ENCODE assay signal across 7 mouse cellular contexts in genomic region chr11:58010930-58011329, GRCm38 (mm10). TPM values are rescaled to one million over a fixed set of nuclear protein-coding genes. Genes with fewer than 3 reads are reported as not detected.
DNase-seq lines count a peak whose midpoint lies in the region; ATAC-seq and TF ChIP-seq lines count a peak whose summit lies in the region.

No protein-coding gene starts in this region.

- WGBS in lung, embryonic 15.5 days, result 10% methylated on average over 1 of the region's 1 CpGs
- 26% methylated on average over 1 of the region's 1 CpGs for WGBS in limb, embryonic 13.5 days
- WGBS in stomach, embryonic 15.5 days, result 33% methylated on average over 1 of the region's 1 CpGs

- peak overlapping the region; percentile 94; the same call in 1 of the 2 replicates for H3K9ac ChIP-seq in lung, embryonic 15.5 days
- H3K9ac ChIP-seq in limb, embryonic 13.5 days, result peak overlapping the region; percentile 43; the same call in 1 of the 2 replicates
- no peak overlapping the region; the same call in 1 of the 2 replicates for H3K9ac ChIP-seq in stomach, embryonic 15.5 days

- no peaks in the 10 kb centered on the region for H3K27me3 ChIP-seq in lung, embryonic 15.5 days
- no peaks in the 10 kb centered on the region for H3K27me3 ChIP-seq in limb, embryonic 13.5 days
- H3K27me3 ChIP-seq in stomach, embryonic 15.5 days (replicated peaks), result no peaks in the 10 kb centered on the region

- no peak for TF ChIP-seq CTCF in embryonic fibroblast, embryonic 13.5 days (IDR thresholded peaks at IDR 0.05; ENCODE audit: borderline replicate concordance, insufficient read depth, low read length)

- peak overlapping the region; percentile 98 for H3K4me3 ChIP-seq in lung, embryonic 15.5 days
- peak overlapping the region; percentile 88 for H3K4me3 ChIP-seq in embryonic fibroblast, embryonic 13.5 days (ENCODE audit: insufficient read depth, low read length)
- H3K4me3 ChIP-seq in limb, embryonic 13.5 days, result peak overlapping the region; percentile 99
- H3K4me3 ChIP-seq in stomach, embryonic 15.5 days (replicated peaks), result peak overlapping the region; percentile 89

- peaks cover 31% of the 10 kb centered on the region for H3K4me1 ChIP-seq in lung, embryonic 15.5 days
- H3K4me1 ChIP-seq in embryonic fibroblast, embryonic 13.5 days (ENCODE audit: control insufficient read depth, insufficient read depth, low read length), result peaks cover 11% of the 10 kb centered on the region
- H3K4me1 ChIP-seq in limb, embryonic 13.5 days, result peaks cover 52% of the 10 kb centered on the region
- H3K4me1 ChIP-seq in stomach, embryonic 15.5 days, result peaks cover 20% of the 10 kb centered on the region

- H3K4me2 ChIP-seq in lung, embryonic 15.5 days, result peak overlapping the region; percentile 73
- peak overlapping the region; percentile 89 for H3K4me2 ChIP-seq in limb, embryonic 13.5 days (replicated peaks)
- H3K4me2 ChIP-seq in stomach, embryonic 15.5 days, result peak overlapping the region; percentile 70

- no peaks in the 10 kb centered on the region for H3K9me3 ChIP-seq in lung, embryonic 15.5 days
- H3K9me3 ChIP-seq in limb, embryonic 13.5 days, result no peaks in the 10 kb centered on the region
- no peaks in the 10 kb centered on the region for H3K9me3 ChIP-seq in stomach, embryonic 15.5 days

- no peak for TF ChIP-seq POLR2A in embryonic fibroblast, embryonic 13.5 days (IDR thresholded peaks at IDR 0.05; ENCODE audit: low read depth, low read length)

- no peak for ATAC-seq in lung, embryonic 15.5 days (ENCODE audit: borderline replicate concordance, extremely low read depth, low FRiP score, low TSS enrichment)
- ATAC-seq in limb, embryonic 13.5 days (ENCODE audit: low FRiP score, low read depth), result no peak
- ATAC-seq in stomach, embryonic 15.5 days (ENCODE audit: insufficient read depth, low FRiP score, low read depth), result no peak

- DNase-seq in lung, adult 18-20 months, result no peak
- no peak for DNase-seq in spleen, postnatal 10 days (ENCODE audit: low spot score in 2 of 2)
- no peak for DNase-seq in layer of hippocampus, postnatal 14 days (ENCODE audit: low spot score in 2 of 2)

- no peaks in the 10 kb centered on the region for H3K36me3 ChIP-seq in lung, embryonic 15.5 days
- H3K36me3 ChIP-seq in limb, embryonic 13.5 days, result no peaks in the 10 kb centered on the region
- H3K36me3 ChIP-seq in stomach, embryonic 15.5 days, result no peaks in the 10 kb centered on the region

- H3K27ac ChIP-seq in lung, embryonic 15.5 days, result no peak overlapping the region; the same call in 1 of the 2 replicates
- peak overlapping the region; percentile 44 for H3K27ac ChIP-seq in embryonic fibroblast, embryonic 13.5 days (ENCODE audit: insufficient read depth, low read length)
- H3K27ac ChIP-seq in limb, embryonic 13.5 days, result no peak overlapping the region
- H3K27ac ChIP-seq in stomach, embryonic 15.5 days, result no peak overlapping the region

RNA-seq across cellular contexts. Expression of gene Larp1, which starts 2.1 kb away (rescaled TPM):
- 19.0 and 19.5 TPM in 2 replicates for polyA plus RNA-seq in lung, embryonic 15.5 days (2015; fragmentation: Nextera tagmentation; extraction: Ambion mirVana)
- 89.9 and 94.4 TPM in 2 replicates for polyA plus RNA-seq in embryonic fibroblast, embryonic 13.5 days (2011; ENCODE audit: insufficient read length, low read depth, missing spikeins)
- polyA plus RNA-seq in limb, embryonic 13.5 days (2015; fragmentation: Nextera tagmentation; extraction: Ambion mirVana), result 17.7 and 18.2 TPM in 2 replicates
- 25.6 and 27.4 TPM in 2 replicates for polyA plus RNA-seq in stomach, embryonic 15.5 days (2015; fragmentation: Nextera tagmentation; extraction: Ambion mirVana)
- 10 to 100 TPM; 86.6 to 93.6 TPM for total RNA-seq in layer of hippocampus, postnatal 14 days (2021)
